Mouse (Mus musculus) cerebellum, adult 2 months (tissue): ENCODE data around the gene Psmb9.

Experiments used
- CTCF ChIP-seq: fragments of 200-500 bp; IDR thresholded peaks from 2 replicates; pipeline ENCODE4 v1.5.1; 2011; ENCODE audit warnings: low read depth, mild to moderate bottlenecking, control low read depth, low read length, moderate library complexity, borderline replicate concordance; ENCODE audit not compliant: insufficient read depth
- POLR2A ChIP-seq: fragments of 200-500 bp; IDR thresholded peaks from 2 replicates; pipeline ENCODE4 v1.6.1; 2011; ENCODE audit warnings: low read length, control low read depth, borderline replicate concordance; ENCODE audit not compliant: insufficient read depth

GRCm38 (mm10) chr17:34199050-34199619 is 11.6 kb upstream of the Psmb9 start:
- TF ChIP-seq CTCF (no peak), POLR2A (no peak)
